Mouse (Mus musculus): Measurements from ENCODE around the gene Ddx21.

Ddx21 gene

DNA sequence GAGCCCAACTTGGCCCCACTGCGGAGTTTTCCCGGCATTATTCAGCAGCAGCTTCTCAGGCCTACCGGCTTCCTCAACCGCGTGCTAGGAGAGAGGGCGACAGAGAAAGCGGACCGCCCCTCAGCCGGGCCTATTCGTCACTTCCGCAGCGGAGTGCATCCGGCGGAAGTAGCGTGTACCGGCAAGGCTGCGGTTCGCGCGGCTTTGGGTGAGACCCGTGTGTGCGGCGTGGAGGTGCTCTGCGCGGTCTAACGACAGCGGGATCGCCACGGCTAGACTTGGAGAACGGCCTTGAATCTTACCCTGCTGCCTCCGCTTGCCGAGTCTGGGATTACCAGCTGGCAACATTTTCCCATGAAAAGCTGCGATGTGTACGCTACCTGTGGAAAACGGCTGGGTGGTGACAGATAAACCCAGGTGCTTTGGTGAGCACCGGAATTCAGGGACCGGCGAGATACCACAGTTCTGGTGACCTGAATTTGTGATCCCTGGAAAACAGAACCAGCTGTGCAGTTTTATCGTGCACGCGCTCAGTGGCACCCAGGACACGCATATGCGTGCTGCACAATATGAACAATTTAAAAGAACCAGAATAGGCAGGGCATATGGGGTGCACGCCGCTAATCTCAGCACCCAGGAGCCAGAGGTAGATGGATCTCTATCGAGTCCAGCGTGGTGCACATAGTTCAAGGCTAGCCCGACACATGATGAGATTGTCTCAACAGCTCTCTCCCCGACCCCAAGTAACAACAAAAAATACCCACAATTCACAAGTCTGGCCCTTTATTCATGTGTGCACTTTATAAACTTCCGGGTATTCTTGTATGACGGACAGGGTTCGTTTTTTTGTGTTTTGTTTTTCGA, at the start of gene Ddx21:
Gene Ddx21 (minus strand): TSS at position 105 of the 864 bp plus-strand sequence.
- in situ Hi-C loops (cut with MboI, MseI): no loop called here

DNA sequence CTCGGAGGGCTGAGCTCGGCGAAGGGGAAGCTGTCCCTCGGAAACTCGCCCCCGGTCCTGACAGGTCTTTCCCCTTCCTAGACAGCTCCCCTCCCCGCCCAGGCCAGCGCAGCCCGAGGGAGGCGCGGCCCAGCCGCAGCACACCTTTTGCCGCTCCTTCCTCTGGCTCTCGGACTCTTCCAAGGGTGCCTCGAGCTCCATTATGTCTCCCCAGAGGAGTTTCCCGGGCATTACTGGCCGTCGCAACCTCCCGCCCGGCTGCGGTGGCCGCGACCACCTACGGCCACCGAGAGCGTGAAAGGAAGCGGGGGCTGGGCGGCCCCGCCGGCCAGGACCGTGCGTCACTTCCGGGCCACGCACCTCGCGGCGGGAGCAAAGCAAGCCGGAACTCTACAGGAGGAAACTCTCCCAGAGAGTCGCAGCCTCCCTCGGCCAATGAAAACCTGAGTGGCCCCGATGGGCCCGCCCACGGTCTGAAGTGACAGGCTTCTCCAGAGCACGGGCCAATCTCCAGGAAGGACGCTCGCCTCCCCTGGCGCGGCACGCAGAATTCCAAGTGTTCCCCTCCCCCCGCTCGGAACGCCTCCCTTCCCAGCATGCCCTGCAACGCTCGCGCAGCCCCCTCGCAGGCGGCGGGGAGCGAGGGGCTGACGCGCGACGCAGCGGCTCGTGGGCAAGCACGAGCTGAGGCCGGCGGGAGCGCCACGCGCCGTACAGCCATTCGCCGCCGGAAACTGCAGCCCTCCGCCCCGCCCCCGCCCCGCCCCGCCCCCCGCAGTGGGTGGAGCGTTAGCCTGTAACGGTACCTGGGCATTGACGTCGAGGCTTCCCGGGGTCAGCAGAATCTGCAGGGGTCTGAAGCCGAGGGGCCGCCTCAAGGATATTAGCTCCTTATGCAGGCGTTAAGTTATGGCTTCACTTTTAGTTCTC, 49.1 kb upstream of the Ddx21 start, which contains the start of gene Ddx50:
Gene Ddx50 (minus strand): TSS at position 338 of the 930 bp plus-strand sequence.
- in situ Hi-C loops (cut with MboI, MseI): no loop called here

DNA sequence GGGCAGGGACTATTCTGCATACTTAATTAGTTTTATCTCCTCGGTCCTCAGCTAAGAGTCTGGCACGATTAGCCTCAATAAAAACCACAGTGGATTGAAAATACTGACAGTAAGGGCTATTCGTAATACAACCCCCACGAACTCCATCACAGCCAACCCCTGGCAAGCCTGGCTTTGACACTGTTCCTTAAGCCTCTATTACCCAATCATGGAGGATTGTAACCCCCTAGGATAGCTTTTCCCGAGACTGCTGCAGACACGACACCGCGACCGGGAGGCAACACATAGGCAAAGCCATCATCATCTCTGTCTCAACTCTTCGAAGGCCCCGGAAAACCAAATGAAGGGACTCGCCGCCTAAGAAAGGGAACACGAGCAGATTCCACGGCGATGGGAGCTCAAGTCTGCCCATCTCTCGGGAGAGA, 48.3 kb upstream of the Ddx21 start:
- in situ Hi-C loops (cut with MboI, MseI): no loop called here

DNA sequence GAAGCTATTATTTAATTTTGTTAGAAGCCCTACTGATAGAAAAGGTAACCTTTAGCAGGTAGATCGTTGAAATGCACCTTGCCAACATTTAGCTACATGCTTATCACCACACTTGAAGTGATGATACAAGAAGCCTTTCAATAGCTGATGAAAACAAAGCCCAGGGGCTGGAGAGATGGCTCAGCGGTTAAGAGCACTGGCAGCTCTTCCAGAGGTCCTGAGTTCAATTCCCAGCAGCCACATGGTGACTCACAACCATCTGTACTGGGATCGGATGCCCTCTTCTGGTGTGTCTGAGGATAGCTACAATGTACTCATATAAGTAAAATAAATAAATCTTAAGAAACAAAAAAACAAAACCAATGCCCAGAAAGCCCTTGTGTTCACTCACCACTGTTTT, 2.1 kb upstream of the Ddx21 start:
- in situ Hi-C loops (cut with MboI, MseI): no loop called here

DNA sequence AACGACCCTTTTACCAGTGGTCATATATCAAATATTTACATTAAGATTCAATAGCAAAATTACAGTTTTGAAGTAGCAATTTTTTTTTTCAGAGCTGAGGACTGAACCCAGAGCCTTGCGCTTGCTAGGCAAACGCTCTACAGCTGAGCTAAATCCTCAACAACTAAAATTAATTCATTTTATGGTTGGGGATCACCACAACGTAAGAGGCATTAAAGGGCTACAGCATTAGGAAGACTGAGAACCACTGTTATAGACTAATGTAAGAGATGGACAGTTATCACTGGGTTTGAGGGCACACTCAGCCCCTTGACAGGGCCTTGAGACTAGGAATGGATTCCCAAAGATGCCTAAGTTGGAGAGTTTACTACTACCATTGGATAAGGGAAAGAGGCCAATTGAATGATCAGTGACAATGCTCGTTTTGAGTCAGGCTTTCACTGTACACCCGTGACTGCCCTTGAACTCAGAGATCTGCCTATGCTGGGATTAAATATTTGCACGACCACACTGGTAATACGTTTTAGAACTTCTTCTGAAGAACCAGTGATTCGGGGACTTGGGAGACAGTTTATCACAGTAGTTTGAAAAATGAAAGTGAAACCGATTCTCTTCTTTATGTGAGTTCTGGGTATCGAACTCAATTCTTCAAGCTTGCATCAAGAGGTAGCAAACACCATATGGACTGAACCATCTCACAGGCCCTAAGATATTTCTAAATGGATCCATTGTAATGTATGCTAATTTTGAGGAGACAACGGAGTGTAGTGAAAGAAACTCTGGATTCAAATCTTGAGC, 1.4 kb upstream of the Ddx21 start:
- in situ Hi-C loops (cut with MboI, MseI): no loop called here

DNA sequence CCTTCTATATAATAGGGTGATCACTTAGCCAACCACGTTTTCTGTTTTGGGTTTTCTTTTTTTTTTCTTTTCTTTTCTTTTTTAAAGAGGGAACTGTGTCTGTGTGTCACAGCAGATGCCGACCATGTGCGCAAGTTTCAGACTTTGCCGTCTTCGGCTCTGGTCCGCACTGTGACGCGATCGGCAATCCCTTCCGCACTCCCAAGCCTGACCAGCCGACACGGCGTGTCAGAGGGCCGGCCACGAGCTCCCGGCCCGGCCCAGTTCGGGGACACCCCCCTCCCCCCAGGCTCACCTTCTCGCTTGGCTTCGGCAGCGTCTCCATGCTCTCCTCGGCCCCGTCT, 276 bp downstream of the Ddx21 start:
- in situ Hi-C loops (cut with MboI, MseI): no loop called here

DNA sequence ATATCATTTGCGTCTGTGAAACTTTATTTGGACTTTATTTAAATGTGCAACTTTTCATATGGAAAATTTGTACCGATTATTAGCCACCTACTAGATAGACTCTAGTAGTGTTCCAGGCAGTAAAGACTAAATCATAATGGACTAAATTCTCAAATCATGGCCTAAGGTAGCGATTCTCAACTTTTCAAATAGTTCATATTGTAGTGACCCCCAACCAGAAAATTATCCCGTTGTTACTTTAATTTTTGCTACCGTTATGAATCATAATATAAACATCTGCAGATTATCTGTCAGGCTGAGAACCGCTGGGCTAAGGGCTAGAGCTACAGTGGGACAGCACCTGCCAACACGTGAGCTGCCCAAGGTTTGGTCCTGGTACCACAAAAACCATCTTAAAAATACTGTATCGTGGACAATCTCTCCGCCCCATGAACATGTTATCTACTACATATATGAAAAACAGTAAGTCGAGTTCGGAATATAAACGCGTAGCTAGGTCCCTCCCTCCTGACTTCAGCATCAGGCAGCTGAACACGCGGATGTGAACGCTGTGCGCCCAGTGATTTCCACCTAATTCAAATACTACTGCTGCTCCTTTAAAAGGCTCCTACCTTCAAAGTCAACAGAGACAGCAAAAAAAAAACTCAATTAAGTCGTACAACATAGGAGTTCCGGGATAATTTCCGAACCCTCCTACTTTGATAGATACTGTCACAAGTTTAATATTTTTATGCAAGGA, 859 bp downstream of the Ddx21 start:
- in situ Hi-C loops (cut with MboI, MseI): no loop called here

DNA sequence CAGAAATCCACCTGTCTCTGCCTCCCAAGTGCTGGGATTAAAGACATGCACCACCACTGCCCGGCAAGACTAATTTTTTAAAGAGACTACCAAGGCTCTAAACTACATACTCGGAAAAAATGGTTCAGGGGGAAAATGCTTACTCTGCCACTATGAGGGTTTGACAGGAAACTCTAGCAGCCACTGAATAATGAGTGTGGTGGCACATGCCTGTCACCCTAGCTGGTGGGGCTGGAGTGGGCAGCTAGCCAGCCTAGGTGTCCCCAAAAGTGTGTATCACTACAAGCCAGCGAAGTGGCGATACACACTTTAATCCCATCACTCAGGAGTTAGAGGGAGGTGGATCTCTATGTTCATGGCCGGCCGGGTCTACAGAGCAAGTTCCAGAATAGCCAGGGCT, 2.0 kb downstream of the Ddx21 start:
- in situ Hi-C loops (cut with MboI, MseI): no loop called here

DNA sequence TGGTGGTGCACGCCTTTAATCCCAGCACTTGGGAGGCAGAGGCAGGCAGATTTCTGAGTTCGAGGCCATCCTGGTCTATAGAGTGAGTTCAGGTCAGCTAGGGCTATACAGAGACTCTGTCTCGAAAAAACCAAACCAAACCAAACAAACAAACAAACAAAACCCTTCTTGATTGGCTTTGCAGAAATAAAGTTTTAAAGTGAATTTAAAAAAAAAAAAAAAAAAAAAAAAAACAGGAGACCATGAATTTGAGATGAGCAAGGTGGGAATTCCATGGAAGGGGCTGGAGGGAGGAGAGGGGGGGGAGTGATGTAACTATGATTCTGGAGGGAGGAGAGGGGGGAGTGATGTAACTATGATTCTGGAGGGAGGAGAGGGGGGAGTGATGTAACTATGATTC, 2.8 kb downstream of the Ddx21 start:
- in situ Hi-C loops (cut with MboI, MseI): loop anchor here (10.0 kb wide), 1 partner anchor 45 kb away; no protein-coding TSS in a partner anchor

DNA sequence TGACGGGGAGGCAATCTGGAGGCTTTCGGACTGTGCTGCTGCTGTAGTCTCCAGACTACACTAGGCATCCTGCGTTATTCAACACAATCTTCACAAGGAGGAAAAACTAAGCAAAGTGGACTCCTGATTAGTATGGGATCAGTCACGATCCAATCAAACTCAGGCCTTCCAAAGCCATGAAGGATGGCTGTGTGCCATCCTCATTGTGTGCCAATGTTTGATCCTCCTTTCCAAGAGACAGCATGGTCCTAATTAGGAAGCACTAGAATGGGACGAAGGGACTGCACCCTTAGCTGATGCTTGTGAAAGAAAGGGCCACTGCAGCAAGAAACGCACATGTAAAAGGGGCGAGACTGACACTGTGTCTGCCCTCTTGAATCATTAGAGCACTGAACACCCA, 9.6 kb downstream of the Ddx21 start:
- in situ Hi-C loops (cut with MboI, MseI): loop anchor here (10.0 kb wide), 1 partner anchor 52 kb away; no protein-coding TSS in a partner anchor

DNA sequence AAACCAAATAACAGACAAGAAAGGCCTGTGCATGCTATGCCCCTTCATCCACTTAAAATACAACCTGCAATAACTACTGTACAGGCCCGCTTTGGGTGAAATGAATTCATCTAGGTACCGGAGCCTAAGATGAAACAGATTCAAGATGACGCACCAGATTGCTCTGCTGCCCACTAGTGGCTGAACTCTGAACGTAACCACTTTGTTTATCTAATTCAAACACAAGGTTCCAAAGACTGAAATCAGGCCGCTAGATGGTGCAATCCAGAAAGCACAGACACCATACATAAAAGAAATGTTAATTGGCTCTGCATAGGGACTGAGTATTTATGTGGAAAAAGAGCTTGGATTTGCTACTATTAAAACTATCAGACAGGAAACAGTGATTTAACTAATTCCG, 11.9 kb downstream of the Ddx21 start:
- in situ Hi-C loops (cut with MboI, MseI): loop anchor here (10.0 kb wide), 1 partner anchor 55 kb away; no protein-coding TSS in a partner anchor

DNA sequence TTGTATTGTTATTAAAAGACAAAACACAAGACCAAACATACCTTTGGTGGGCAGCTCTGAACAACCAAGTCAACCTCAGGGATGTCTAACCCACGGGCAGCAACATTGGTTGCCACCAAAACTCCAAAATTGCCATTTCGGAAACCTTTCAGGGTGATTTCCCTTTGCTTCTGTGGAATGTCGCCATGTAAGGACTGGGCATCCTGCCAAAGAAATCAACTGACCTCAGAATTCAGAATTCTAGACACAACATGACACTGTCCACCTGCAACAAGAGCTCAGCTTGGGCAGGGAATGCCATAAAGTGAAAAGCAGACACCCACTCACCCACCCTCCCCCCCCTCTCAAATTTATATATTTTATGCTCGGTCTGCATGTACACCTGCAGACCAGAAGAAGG, 13.5 kb downstream of the Ddx21 start:
- in situ Hi-C loops (cut with MboI, MseI): no loop called here

DNA sequence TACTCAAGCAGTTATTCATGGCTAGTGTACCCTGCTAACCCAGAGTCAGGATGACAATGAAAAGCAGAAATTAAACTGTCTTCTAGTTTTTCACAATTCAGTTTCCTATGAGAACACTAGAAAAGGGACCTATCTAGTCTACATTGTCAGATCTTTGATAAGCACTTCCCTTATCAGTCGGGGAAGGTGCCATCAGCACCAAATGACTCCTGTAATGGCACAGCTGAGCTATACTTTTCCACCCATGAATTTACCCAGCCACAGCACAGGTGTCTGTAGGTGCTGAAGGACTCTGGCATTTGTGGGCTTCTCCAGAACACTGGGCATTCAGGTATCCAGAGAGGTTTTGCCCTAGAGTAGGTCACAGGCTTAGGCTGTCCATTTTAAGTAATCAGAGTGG, 18.8 kb downstream of the Ddx21 start:
- in situ Hi-C loops (cut with MboI, MseI): no loop called here

DNA sequence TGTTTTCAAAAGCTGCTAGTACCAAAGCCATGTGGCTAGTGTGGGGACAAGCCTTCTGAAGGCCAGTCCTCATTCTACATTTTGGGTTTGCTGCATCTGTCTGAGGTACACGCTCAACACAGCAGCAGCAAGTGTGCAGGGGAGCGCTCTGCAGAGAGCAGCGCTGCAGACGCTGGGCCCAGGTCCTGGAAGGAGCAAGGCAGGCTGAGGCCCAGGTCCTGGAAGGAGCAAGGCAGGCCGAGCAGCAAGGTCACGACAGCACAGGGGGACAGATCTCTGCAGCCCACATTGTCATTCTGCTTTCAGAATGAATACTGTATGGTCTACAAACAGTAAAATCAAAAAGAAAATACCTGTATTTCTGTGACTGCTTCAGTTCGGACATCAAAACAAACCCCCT, 19.4 kb downstream of the Ddx21 start:
- in situ Hi-C loops (cut with MboI, MseI): no loop called here

DNA sequence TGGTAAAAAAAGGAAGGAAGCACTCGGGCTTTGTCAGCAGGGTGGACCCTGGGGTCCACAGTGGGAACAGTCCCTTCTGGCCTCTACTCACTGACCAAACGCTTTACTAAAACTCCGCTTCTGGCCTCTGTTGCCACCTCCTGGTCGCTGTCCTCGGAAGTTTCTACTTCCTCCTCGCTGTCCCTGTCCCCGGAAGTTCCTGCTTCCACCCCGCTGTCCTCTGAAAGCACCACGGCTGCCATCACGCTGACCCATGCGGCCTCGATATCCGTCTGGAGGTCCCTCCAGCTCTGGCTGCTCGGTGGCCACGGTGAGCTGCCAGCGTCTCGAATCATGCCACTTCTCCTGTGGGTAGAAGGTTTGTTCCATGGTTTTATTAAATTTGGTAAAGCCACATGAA, 19.8 kb downstream of the Ddx21 start:
- in situ Hi-C loops (cut with MboI, MseI): no loop called here

DNA sequence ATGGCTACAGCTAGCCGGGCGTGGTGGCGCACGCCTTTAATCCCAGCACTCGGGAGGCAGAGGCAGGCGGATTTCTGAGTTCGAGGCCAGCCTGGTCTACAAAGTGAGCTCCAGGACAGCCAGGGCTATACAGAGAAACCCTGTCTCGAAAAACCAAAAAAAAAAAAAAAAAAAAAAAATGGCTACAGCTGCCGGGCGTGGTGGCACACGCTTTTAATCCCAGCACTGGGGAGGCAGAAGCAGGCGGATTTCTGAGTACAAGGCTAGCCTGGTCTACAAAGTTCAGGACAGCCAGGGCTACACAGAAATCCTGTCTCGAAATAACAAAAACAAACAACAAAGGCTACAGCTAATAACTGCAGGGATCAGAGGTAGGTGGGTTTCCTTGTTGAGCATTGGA, 23.0 kb downstream of the Ddx21 start:
- in situ Hi-C loops (cut with MboI, MseI): loop anchor here (5.0 kb wide), 1 partner anchor 82 kb away; no protein-coding TSS in a partner anchor

DNA sequence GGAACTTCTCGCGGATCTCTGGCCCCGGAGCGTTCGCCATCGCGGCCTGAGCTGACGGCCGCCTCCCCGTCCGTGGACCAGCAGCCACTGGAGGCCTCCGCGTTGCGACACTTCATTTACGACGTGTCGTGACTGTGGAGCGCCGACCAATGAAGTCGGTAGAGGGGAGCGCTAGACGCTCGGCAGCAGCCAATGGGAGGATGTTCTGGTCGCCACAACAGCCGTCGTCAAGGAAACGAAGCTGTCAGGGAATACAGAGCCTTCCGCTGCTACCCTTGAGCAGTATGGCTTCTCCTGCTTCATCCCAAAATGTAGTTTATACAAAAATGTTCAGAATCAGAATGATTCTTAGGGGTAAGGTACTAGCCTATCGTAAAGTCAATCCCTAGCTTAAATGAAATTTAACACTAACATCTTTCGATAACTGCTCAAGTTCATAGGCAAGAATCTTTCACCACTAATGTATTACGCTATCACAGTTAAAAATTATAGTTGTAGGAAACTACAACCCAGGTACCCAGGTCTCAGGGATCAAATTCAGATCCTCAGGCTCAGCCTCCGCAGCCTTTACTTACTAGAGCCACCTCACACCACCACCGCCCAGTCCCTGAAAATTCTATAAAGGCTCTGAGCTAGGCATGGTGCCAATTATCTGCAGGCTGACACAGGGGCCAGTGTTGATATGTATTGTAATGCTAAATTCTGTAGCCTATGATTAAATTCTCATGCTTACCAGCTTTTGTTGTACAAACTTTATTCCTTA, 23.6 kb downstream of the Ddx21 start, which contains the start of gene Kif1bp:
Gene Kif1bp (minus strand): TSS at position 120 of the 763 bp plus-strand sequence.
- in situ Hi-C loops (cut with MboI, MseI): loop anchor here (5.0 kb wide), 1 partner anchor 81 kb away; no protein-coding TSS in a partner anchor

DNA sequence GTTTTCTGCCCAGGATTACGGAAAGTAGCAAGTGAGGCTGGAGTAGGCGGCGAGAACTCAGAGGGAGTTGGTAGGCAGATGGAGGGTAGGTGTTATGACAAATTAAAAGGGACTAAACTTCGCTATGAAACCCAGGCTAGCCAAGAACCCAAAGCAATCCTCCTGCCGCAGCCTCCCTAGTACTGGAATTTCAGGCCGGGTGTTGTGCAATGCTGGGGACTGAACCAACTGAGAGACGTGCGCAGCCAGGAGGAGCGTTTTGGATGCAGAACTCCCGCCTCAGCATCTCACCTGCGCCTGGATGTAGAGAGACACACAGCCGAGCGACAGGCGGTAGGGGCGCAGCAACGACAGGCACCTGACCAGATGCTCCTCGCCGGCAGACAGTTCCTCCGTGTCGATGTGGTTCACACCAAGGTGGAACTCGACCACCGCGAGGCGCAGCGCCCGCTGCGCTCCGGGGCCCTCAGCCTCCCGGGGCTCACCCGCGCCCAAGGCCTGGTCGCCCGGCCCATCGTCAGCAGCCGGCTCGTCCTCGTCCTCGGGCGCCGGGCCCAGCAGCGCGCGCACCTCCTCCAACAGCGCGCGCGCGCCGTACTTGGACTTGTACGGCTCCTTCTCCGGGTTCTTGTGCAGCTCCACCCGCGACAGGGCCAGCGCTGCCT, 24.3 kb downstream of the Ddx21 start:
- in situ Hi-C loops (cut with MboI, MseI): loop anchor here (5.0 kb wide), 1 partner anchor 81 kb away; no protein-coding TSS in a partner anchor

DNA sequence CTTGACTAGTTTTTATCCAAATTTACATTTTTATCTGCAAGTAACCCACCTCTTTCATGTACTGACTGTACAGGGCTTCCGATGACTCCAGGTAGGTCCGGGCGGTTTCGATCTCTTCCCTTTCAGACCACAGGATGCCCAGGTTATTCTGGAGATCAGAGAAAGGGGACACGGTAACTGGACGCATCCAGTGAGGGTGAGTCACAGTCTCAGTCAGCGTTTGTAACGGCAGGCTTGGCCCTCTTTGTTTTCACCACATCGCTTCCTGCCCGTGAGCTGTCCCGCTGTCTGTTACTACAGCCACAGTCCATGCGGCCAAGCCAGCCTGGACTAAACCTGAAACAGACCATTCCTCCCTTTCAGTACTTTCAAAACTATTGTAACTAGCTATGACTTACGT, 27.1 kb downstream of the Ddx21 start:
- in situ Hi-C loops (cut with MboI, MseI): loop anchor here (5.0 kb wide), 1 partner anchor 78 kb away; no protein-coding TSS in a partner anchor

Data from T-helper 2 cell (primary cell).